Mouse (Mus musculus) hindbrain, embryonic 10.5 days (tissue): ENCODE data around the gene Osbpl6. TPM values are rescaled to one million over a fixed set of nuclear protein-coding genes. Genes with fewer than 3 reads are reported as not detected.
A peak's percentile ranks its signal among the peaks of the same experiment; 100 is the strongest.

Experiments used
- DNase-seq: peaks from one replicate; pipeline ENCODE4 v3.0.0-alpha.2; 2017; ENCODE audit warnings: low spot score
- H3K27ac ChIP-seq: fragments of 300-500 bp; sonication (generic); 2 replicates; pipeline ENCODE4 v1.5.1; 2016; ENCODE audit warnings: mild to moderate bottlenecking, moderate library complexity
- H3K27me3 ChIP-seq: fragments of 300-500 bp; sonication (generic); 2 replicates; pipeline ENCODE4 v1.6.1; 2016; ENCODE audit warnings: mild to moderate bottlenecking; ENCODE audit not compliant: poor library complexity, insufficient read depth, severe bottlenecking
- H3K36me3 ChIP-seq: fragments of 300-500 bp; sonication (generic); 2 replicates; pipeline ENCODE4 v1.6.1; 2016; ENCODE audit warnings: mild to moderate bottlenecking, moderate library complexity
- H3K4me1 ChIP-seq: fragments of 300-500 bp; sonication (generic); replicated peaks from 2 replicates; pipeline ENCODE4 v1.6.1; 2016; ENCODE audit warnings: mild to moderate bottlenecking
- H3K4me3 ChIP-seq: fragments of 300-500 bp; sonication (generic); 2 replicates; pipeline ENCODE4 v1.5.1; 2016; ENCODE audit warnings: mild to moderate bottlenecking, moderate library complexity
- H3K9me3 ChIP-seq: fragments of 300-500 bp; sonication (generic); 2 replicates; pipeline ENCODE4 v1.6.1; 2016; ENCODE audit warnings: mild to moderate bottlenecking, moderate library complexity
- WGBS: fragments of 180-500 bp; shearing (Covaris S2); methylation state at CpG from one replicate; pipeline ENCODE4 v1.1.7; 2016; 5-methylcytosine and 5-hydroxymethylcytosine counted together
- polyA plus RNA-seq: library from polyadenylated mRNA; unstranded; fragments of >200 nt; fragmentation: Nextera tagmentation; extraction: Ambion mirVana; gene quantifications from 2 replicates; pipeline ENCODE4 v1.2.1, GENCODE M21; 2016

The Osbpl6 gene
- polyA plus RNA-seq, 1 experiment from 2014 or later, result 15.4 TPM

- H3K27me3 ChIP-seq, result peaks cover 24% of the 10 kb centered on the region
These were observed 6.1 kb upstream of the Osbpl6 start for GRCm38 (mm10) chr2:76400178-76400577.

GRCm38 (mm10) chr2:76405596-76406150, 635 bp upstream of the Osbpl6 start:
- peaks cover 37% of the 10 kb centered on the region for H3K27me3 ChIP-seq
- H3K9me3 ChIP-seq, result no peaks in the 10 kb centered on the region
- H3K36me3 ChIP-seq, result no peaks in the 10 kb centered on the region
- 3% methylated on average over 15 of the region's 15 CpGs for WGBS
- DNase-seq, result no peak
- H3K27ac ChIP-seq, result peak overlapping the region; percentile 90
- H3K4me1 ChIP-seq, result peaks cover 14% of the 10 kb centered on the region
- peak overlapping the region; percentile 94 for H3K4me3 ChIP-seq

More at GRCm38 (mm10) chr2:76400178-76400577, 6.1 kb upstream of the Osbpl6 start:
- peaks cover 4% of the 10 kb centered on the region for H3K4me1 ChIP-seq
- DNase-seq, result no peak
- no peak overlapping the region for H3K27ac ChIP-seq
- H3K4me3 ChIP-seq, result no peak overlapping the region
- H3K9me3 ChIP-seq, result no peaks in the 10 kb centered on the region
- no peaks in the 10 kb centered on the region for H3K36me3 ChIP-seq

DNA sequence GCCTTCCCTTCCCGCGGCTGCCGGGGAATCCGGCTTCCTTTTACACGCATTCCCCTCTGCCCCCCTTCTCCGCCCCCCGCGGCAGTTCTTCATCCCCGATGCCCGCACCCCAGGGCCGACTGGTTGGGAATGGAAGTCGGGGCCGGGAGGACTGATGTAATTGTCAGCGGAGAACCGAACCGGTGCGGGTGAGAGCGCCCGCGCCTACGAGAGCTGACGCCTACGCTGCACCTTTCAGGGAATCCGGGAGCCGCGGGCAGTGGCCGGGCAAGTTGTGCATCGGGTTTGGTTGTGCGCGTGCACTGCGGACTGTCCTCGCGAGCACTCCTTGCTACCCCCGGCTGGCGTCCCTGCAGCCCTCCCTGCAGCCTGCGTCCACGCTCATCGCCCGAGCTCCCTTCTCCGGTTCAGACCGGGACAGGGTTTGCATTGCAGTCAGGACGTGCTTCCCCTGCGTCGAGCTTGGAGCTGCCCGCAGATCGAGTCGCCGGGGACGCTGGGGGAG, 681 bp downstream of the Osbpl6 start:
- H3K36me3 ChIP-seq, result no peaks in the 10 kb centered on the region
- peak overlapping the region; percentile 90 for H3K27ac ChIP-seq
- peaks cover 14% of the 10 kb centered on the region for H3K4me1 ChIP-seq
- H3K27me3 ChIP-seq, result peaks cover 37% of the 10 kb centered on the region
- under 1% methylated on average over 49 of the region's 49 CpGs for WGBS
- DNase-seq, result peak; percentile 78
- H3K4me3 ChIP-seq, result peak overlapping the region; percentile 94
- no peaks in the 10 kb centered on the region for H3K9me3 ChIP-seq

GRCm38 (mm10) chr2:76409526-76409925, 3.2 kb downstream of the Osbpl6 start:
- H3K4me3 ChIP-seq, result no peak overlapping the region
- H3K27ac ChIP-seq, result no peak overlapping the region
- WGBS, result 80% methylated on average over 1 of the region's 1 CpGs
- no peak for DNase-seq
- H3K4me1 ChIP-seq, result peaks cover 14% of the 10 kb centered on the region
- H3K36me3 ChIP-seq, result no peaks in the 10 kb centered on the region
- peaks cover 19% of the 10 kb centered on the region for H3K27me3 ChIP-seq
- H3K9me3 ChIP-seq, result no peaks in the 10 kb centered on the region

GRCm38 (mm10) chr2:76409986-76410385, 3.7 kb downstream of the Osbpl6 start:
- H3K27me3 ChIP-seq, result peaks cover 15% of the 10 kb centered on the region
- 90% methylated on average over 2 of the region's 2 CpGs for WGBS
- H3K36me3 ChIP-seq, result no peaks in the 10 kb centered on the region
- H3K9me3 ChIP-seq, result no peaks in the 10 kb centered on the region
- peaks cover 14% of the 10 kb centered on the region for H3K4me1 ChIP-seq
- no peak for DNase-seq
- no peak overlapping the region for H3K27ac ChIP-seq
- no peak overlapping the region for H3K4me3 ChIP-seq

- no peak for DNase-seq
- H3K4me1 ChIP-seq, result peaks cover 1% of the 10 kb centered on the region; the same call in 1 of the 2 replicates
- H3K27me3 ChIP-seq, result peaks cover 6% of the 10 kb centered on the region; the same call in 1 of the 2 replicates
- H3K9me3 ChIP-seq, result no peaks in the 10 kb centered on the region
- WGBS, result 80% methylated on average over 2 of the region's 2 CpGs
- H3K4me3 ChIP-seq, result no peak overlapping the region
- H3K36me3 ChIP-seq, result no peaks in the 10 kb centered on the region
- H3K27ac ChIP-seq, result no peak overlapping the region
These were observed 6.6 kb downstream of the Osbpl6 start for GRCm38 (mm10) chr2:76412924-76413323.

DNA sequence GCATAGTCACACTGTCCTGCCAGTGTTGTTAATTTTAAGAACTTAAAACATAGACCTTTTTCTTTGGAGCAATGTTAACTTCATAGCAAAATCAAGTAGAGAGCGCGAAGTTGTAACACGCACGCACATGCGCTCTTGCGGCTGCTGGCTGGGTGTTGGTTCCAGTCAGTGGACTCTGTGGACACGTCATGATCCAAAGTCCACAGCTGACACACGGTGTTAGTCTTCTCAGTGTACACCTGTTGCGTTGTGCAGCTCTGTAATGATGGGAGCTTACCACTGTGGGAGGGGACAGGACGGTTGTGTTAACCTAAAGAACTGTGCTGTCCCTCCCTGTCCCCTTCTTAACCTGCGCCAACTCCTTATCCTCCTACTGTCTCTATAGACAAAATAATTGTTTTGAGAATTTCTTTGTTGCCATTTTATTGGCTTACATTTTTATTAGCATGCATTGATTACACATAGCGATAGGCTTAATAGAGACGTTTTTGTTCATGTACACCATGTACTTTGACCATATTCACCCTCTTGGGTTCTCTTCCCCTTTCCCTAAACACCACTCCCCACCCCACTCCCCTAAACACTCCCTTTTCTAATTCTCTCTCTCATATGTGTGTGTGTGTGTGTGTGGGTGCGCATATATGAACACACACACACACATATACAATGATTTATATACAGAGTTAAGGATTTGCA, 11.3 kb downstream of the Osbpl6 start:
- Histone ChIP-seq H3K27ac (no peak overlapping the region), H3K36me3 (no peaks in the 10 kb centered on the region), H3K9me3 (no peaks in the 10 kb centered on the region), H3K4me1 (no peaks in the 10 kb centered on the region), H3K4me3 (no peak overlapping the region), H3K27me3 (no peaks in the 10 kb centered on the region)
- DNase-seq, result no peak
- 94% methylated on average over 14 of the region's 14 CpGs for WGBS

GRCm38 (mm10) chr2:76418142-76418518, 11.8 kb downstream of the Osbpl6 start:
- H3K4me1 ChIP-seq, result no peaks in the 10 kb centered on the region
- H3K9me3 ChIP-seq, result no peaks in the 10 kb centered on the region
- no peaks in the 10 kb centered on the region for H3K27me3 ChIP-seq
- no peak overlapping the region for H3K27ac ChIP-seq
- no peak overlapping the region for H3K4me3 ChIP-seq
- DNase-seq, result no peak
- 93% methylated on average over 3 of the region's 3 CpGs for WGBS
- H3K36me3 ChIP-seq, result no peaks in the 10 kb centered on the region

- Histone ChIP-seq H3K9me3 (no peaks in the 10 kb centered on the region), H3K4me3 (no peak overlapping the region), H3K36me3 (no peaks in the 10 kb centered on the region), H3K27ac (no peak overlapping the region), H3K4me1 (no peaks in the 10 kb centered on the region), H3K27me3 (no peaks in the 10 kb centered on the region)
- 84% methylated on average over 6 of the region's 6 CpGs for WGBS
- DNase-seq, result no peak
These were observed 15.2 kb downstream of the Osbpl6 start for GRCm38 (mm10) chr2:76421411-76421924.

GRCm38 (mm10) chr2:76426816-76427215, 20.5 kb downstream of the Osbpl6 start:
- WGBS, result 75% methylated on average over 3 of the region's 3 CpGs
- Histone ChIP-seq H3K9me3 (no peaks in the 10 kb centered on the region), H3K4me1 (no peaks in the 10 kb centered on the region), H3K27ac (no peak overlapping the region), H3K27me3 (no peaks in the 10 kb centered on the region), H3K36me3 (no peaks in the 10 kb centered on the region), H3K4me3 (no peak overlapping the region)
- DNase-seq, result no peak

DNA sequence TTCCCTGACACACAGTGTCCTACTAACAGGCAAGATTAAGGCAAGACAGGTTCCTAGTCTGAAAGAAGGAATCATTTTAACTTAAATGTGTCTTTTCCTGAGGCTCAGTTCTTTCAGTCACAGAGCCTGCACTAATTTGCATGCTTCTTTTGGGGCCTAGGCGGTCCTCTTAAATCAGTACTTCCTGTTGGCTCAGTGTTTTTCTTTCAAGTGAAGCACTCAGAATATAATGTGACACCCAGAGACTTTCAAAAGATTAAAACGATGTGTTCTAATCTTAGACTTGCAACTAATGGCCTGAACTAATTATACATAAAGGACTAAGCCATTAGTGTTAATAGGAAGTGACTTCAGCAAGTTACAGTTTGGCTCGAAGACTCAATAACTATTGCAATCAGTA, 23.0 kb downstream of the Osbpl6 start:
- no peak overlapping the region for H3K4me3 ChIP-seq
- H3K27me3 ChIP-seq, result no peaks in the 10 kb centered on the region
- no peaks in the 10 kb centered on the region for H3K36me3 ChIP-seq
- WGBS, result 80% methylated on average over 3 of the region's 3 CpGs
- no peaks in the 10 kb centered on the region for H3K9me3 ChIP-seq
- DNase-seq, result no peak
- no peak overlapping the region for H3K27ac ChIP-seq
- 0 out of 2 replicates have a peak, but pooled peaks cover 3% of the 10 kb centered on the region for H3K4me1 ChIP-seq

DNA sequence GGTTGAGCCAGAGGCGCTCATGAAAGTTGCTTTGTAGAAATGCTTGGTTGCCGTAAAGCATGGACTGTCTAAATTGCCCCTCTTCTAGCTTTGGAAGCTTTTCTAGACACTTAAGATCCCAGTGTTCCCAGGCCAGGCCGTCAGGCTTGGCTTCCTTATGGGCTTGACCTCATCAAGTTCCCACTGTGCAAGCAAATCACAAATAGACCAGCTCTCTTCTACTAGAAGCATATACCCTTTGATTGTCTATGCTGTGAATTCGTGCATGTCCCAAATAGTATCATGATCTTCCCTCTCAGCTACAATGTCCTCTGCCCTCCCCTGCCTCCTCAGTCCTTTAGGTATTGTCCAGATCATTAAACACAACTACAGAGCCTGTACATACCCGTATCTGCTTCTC, 23.5 kb downstream of the Osbpl6 start:
- 82% methylated on average over 5 of the region's 5 CpGs for WGBS
- Histone ChIP-seq H3K4me1 (0 out of 2 replicates have a peak, but pooled peaks cover 3% of the 10 kb centered on the region), H3K9me3 (no peaks in the 10 kb centered on the region), H3K27me3 (no peaks in the 10 kb centered on the region), H3K36me3 (no peaks in the 10 kb centered on the region), H3K27ac (no peak overlapping the region), H3K4me3 (no peak overlapping the region)
- no peak for DNase-seq

DNA sequence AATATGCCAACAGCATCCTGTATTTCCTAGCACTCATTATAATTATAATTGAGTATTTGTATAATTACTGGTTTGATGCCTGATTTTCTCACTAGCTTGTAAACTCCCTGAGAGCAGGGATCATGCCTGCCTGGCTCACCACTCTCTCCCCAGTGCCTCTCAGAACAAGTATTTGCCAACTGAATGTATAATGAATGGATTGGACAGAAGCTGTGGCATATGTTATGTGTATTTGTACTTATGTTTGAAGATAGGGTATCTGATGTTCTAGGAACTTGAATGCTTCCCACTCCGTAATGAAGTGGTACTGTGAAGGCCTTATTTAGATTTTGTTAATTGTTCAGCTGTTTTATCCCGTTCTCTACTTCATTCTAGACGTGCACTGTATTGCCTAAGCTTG, 24.2 kb downstream of the Osbpl6 start:
- Histone ChIP-seq H3K27ac (no peak overlapping the region), H3K9me3 (no peaks in the 10 kb centered on the region), H3K4me1 (0 out of 2 replicates have a peak, but pooled peaks cover 3% of the 10 kb centered on the region), H3K36me3 (no peaks in the 10 kb centered on the region), H3K27me3 (no peaks in the 10 kb centered on the region), H3K4me3 (no peak overlapping the region)
- no peak for DNase-seq
- 86% methylated on average over 3 of the region's 3 CpGs for WGBS
